Mouse (Mus musculus): ENCODE measurements at regions not wholly inside any gene's neighbourhood (a gene's known extent, or its start where the extent isn't known, plus 50 kb on each side); places are given as distances from the start of the nearest gene placed in this dataset.
A peak's percentile ranks its signal among the peaks of the same experiment; 100 is the strongest.
"Not testable (repeated sequence)": the region's sequence is repeated elsewhere in the genome, so short reads cannot be mapped to it uniquely, and the experiment has no call there.

DNA sequence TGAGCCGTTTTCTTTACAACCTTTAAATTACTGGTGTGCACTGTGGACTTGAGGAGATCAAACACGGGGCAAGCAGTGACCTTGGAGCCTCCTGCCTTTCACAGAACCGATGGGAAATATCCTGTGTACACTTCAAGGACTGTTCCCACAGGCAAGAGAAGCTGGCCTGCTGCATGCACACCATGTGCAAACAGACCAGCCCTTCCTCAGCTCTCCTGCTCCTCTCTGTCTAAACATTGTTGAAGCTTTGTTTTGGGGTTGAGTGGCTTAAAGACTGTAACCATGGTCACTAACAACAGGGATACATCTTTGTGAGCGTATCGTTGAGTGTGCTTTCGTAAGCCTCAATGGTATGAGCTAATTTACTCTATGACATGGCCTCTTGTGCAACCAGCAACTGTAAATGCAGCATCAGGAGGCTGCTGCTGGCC lies 50.2 kb upstream of the Agps start:
- Histone ChIP-seq H3K27me3 (ENCODE audit: control insufficient read depth, insufficient read depth, low read length) (no peaks in the 10 kb centered on the region), H3K9me3 (ENCODE audit: control insufficient read depth, low read length) (no peaks in the 10 kb centered on the region), H3K4me1 (replicated peaks; ENCODE audit: control insufficient read depth, insufficient read depth, low read length) (no peaks in the 10 kb centered on the region; the same call in 1 of the 2 replicates), H3K4me2 (ENCODE audit: low read depth, low read length, severe bottlenecking) (no peak overlapping the region), H3K36me3 (ENCODE audit: control insufficient read depth, insufficient read depth, low read length) (no peaks in the 10 kb centered on the region), H3K9ac (ENCODE audit: low read length) (no peak overlapping the region), H3K4me3 (ENCODE audit: low read depth, low read length) (no peak overlapping the region), H3K27ac (ENCODE audit: low read depth, low read length) (no peak overlapping the region)
- ATAC-seq (replicated peaks; ENCODE audit: low FRiP score) (no peak), DNase-seq (ENCODE audit: low spot score) (no peak)
- WGBS: 75% methylated on average over 6 of the region's 6 CpGs

DNA sequence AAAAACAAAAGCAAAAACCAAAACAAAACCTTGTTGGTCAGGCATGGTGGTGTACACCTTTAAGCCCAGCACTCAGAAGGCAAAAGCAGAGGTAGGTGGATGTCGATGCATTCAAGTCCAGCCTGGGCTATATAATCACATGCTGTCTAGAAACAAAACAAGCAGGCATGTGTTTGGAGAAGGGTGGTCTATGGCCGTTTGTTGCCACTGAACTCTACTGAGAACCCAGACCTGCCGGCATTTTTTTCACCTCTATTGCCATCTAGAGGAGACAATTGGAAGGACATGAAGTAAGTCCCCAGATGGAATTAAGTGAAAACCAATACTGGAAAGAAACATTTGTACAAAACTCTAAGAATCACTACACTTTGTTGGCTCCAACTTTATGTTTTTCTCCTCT lies 50.9 kb upstream of the Agps start:
- Histone ChIP-seq H3K4me1 (replicated peaks; ENCODE audit: control insufficient read depth, insufficient read depth, low read length) (no peaks in the 10 kb centered on the region; the same call in 1 of the 2 replicates), H3K36me3 (ENCODE audit: control insufficient read depth, insufficient read depth, low read length) (no peaks in the 10 kb centered on the region), H3K9me3 (ENCODE audit: control insufficient read depth, low read length) (no peaks in the 10 kb centered on the region), H3K4me2 (ENCODE audit: low read depth, low read length, severe bottlenecking) (no peak overlapping the region), H3K27me3 (ENCODE audit: control insufficient read depth, insufficient read depth, low read length) (no peaks in the 10 kb centered on the region), H3K4me3 (ENCODE audit: low read depth, low read length) (no peak overlapping the region), H3K9ac (ENCODE audit: low read length) (no peak overlapping the region), H3K27ac (ENCODE audit: low read depth, low read length) (no peak overlapping the region)
- ATAC-seq (replicated peaks; ENCODE audit: low FRiP score) (peak; percentile 79), DNase-seq (ENCODE audit: low spot score) (no peak)
- 0% methylated on average over 3 of the region's 3 CpGs for WGBS

- H3K4me1 ChIP-seq (replicated peaks; ENCODE audit: control insufficient read depth, insufficient read depth, low read length); H3K27me3 ChIP-seq (ENCODE audit: control insufficient read depth, insufficient read depth, low read length); H3K27ac ChIP-seq (ENCODE audit: low read depth, low read length); H3K9ac ChIP-seq (ENCODE audit: low read length); H3K4me2 ChIP-seq (ENCODE audit: low read depth, low read length, severe bottlenecking); DNase-seq (ENCODE audit: low spot score); H3K9me3 ChIP-seq (ENCODE audit: control insufficient read depth, low read length); H3K36me3 ChIP-seq (ENCODE audit: control insufficient read depth, insufficient read depth, low read length); ATAC-seq (replicated peaks; ENCODE audit: low FRiP score); H3K4me3 ChIP-seq (ENCODE audit: low read depth, low read length): not testable (repeated sequence)
- WGBS: 91% methylated on average over 3 of the region's 3 CpGs
Measured at GRCm38 (mm10) chr2:75778628-75779027, 53.3 kb upstream of the Agps start.

GRCm38 (mm10) chr2:75777040-75777451 lies 54.9 kb upstream of the Agps start:
- Histone ChIP-seq H3K9ac (ENCODE audit: low read length) (peak overlapping the region; percentile 12; the same call in 1 of the 2 replicates), H3K9me3 (ENCODE audit: control insufficient read depth, low read length) (no peaks in the 10 kb centered on the region), H3K36me3 (ENCODE audit: control insufficient read depth, insufficient read depth, low read length) (no peaks in the 10 kb centered on the region), H3K27ac (ENCODE audit: low read depth, low read length) (no peak overlapping the region), H3K4me1 (replicated peaks; ENCODE audit: control insufficient read depth, insufficient read depth, low read length) (no peaks in the 10 kb centered on the region; the same call in 1 of the 2 replicates), H3K4me2 (ENCODE audit: low read depth, low read length, severe bottlenecking) (peak overlapping the region; percentile 26; the same call in 1 of the 2 replicates), H3K27me3 (ENCODE audit: control insufficient read depth, insufficient read depth, low read length) (no peaks in the 10 kb centered on the region), H3K4me3 (ENCODE audit: low read depth, low read length) (no peak overlapping the region)
- DNase-seq (ENCODE audit: low spot score): no peak
- ATAC-seq (replicated peaks; ENCODE audit: low FRiP score): no peak; the same call in 1 of the 2 replicates
- WGBS: 14% methylated on average over 6 of the region's 6 CpGs

DNA sequence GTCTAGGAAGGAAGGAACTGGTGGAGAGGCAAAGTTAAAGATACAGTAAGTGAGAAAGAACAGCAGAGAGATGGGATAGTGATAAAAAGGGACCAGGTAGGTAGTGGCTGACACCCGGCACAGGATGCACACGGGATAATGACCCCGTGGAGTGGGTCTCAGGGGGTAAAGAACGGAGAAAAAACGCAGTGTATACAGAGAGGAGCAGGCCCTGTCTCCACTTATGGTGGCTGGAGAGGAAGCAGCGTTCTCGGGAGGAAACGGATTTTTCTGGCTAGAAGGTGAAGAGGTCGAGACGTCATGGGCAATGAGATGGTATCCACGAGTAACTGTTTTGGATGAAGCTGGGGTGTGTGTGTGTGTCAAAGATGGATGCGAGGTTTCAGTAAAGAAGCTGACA lies 55.4 kb upstream of the Agps start:
- DNase-seq (ENCODE audit: low spot score) (no peak), ATAC-seq (replicated peaks; ENCODE audit: low FRiP score) (no peak)
- H3K4me2 ChIP-seq (ENCODE audit: low read depth, low read length, severe bottlenecking): no peak overlapping the region
- H3K27me3 ChIP-seq (ENCODE audit: control insufficient read depth, insufficient read depth, low read length): no peaks in the 10 kb centered on the region
- no peaks in the 10 kb centered on the region; the same call in 1 of the 2 replicates for H3K4me1 ChIP-seq (replicated peaks; ENCODE audit: control insufficient read depth, insufficient read depth, low read length)
- H3K9ac ChIP-seq (ENCODE audit: low read length): peak overlapping the region; percentile 12; the same call in 1 of the 2 replicates
- WGBS: 31% methylated on average over 12 of the region's 12 CpGs
- no peaks in the 10 kb centered on the region for H3K36me3 ChIP-seq (ENCODE audit: control insufficient read depth, insufficient read depth, low read length)
- no peak overlapping the region for H3K27ac ChIP-seq (ENCODE audit: low read depth, low read length)
- H3K9me3 ChIP-seq (ENCODE audit: control insufficient read depth, low read length): no peaks in the 10 kb centered on the region
- H3K4me3 ChIP-seq (ENCODE audit: low read depth, low read length): no peak overlapping the region

- H3K4me1 ChIP-seq (replicated peaks; ENCODE audit: control insufficient read depth, insufficient read depth, low read length): no peaks in the 10 kb centered on the region
Measured at GRCm38 (mm10) chr2:75775217-75775616, 56.8 kb upstream of the Agps start.

GRCm38 (mm10) chr2:75773431-75773830 lies 58.5 kb upstream of the Agps start:
- WGBS: 89% methylated on average over 5 of the region's 5 CpGs
- Histone ChIP-seq H3K4me1 (replicated peaks; ENCODE audit: control insufficient read depth, insufficient read depth, low read length) (no peaks in the 10 kb centered on the region), H3K4me2 (ENCODE audit: low read depth, low read length, severe bottlenecking) (no peak overlapping the region), H3K9ac (ENCODE audit: low read length) (no peak overlapping the region), H3K27me3 (ENCODE audit: control insufficient read depth, insufficient read depth, low read length) (no peaks in the 10 kb centered on the region), H3K36me3 (ENCODE audit: control insufficient read depth, insufficient read depth, low read length) (no peaks in the 10 kb centered on the region), H3K27ac (ENCODE audit: low read depth, low read length) (no peak overlapping the region), H3K9me3 (ENCODE audit: control insufficient read depth, low read length) (no peaks in the 10 kb centered on the region), H3K4me3 (ENCODE audit: low read depth, low read length) (no peak overlapping the region)
- DNase-seq (ENCODE audit: low spot score): no peak
- ATAC-seq (replicated peaks; ENCODE audit: low FRiP score): no peak

More at GRCm38 (mm10) chr2:75775217-75775616, 56.8 kb upstream of the Agps start:
- Histone ChIP-seq H3K4me3 (ENCODE audit: low read depth, low read length) (no peak overlapping the region), H3K27me3 (ENCODE audit: control insufficient read depth, insufficient read depth, low read length) (no peaks in the 10 kb centered on the region), H3K9me3 (ENCODE audit: control insufficient read depth, low read length) (no peaks in the 10 kb centered on the region), H3K27ac (ENCODE audit: low read depth, low read length) (no peak overlapping the region), H3K9ac (ENCODE audit: low read length) (no peak overlapping the region), H3K36me3 (ENCODE audit: control insufficient read depth, insufficient read depth, low read length) (no peaks in the 10 kb centered on the region), H3K4me2 (ENCODE audit: low read depth, low read length, severe bottlenecking) (no peak overlapping the region)
- WGBS: 79% methylated on average over 1 of the region's 1 CpGs
- no peak for DNase-seq (ENCODE audit: low spot score)
- ATAC-seq (replicated peaks; ENCODE audit: low FRiP score): no peak

DNA sequence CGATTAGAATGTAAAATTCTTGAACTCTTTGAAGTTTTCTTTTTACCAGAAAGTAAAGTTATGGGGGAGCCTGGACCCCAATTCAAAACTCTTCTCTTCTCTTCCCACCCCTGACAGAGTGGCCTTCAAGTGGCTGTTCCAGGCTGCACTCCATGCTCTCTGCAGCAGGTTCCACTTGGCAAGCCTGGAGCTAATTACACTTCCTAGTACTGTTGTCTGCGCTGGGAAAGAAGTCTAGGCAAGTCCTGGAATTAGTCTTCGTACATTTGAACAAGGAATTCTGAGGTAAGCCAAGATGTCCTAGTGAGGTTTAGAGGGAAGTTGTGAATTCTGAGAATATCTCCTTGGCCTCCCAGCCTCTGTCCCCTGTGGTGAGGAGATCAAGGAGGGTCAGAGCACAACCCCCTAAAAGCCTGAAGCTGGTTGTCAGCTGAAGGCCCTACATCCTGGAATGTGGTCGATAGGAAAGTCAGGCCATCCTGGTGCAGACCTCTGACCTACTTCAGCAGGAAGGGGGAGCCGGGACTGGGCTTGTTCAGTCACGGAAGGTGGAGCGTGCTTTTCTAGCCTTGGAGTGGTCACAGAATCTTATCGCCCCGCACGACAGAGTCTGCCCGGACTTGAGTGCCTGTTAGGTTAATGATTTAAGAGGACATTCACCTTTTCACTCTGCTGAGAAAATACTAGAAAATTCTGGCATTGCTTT lies 59.6 kb upstream of the Agps start:
- 53% methylated on average over 11 of the region's 11 CpGs for WGBS
- H3K4me2 ChIP-seq (ENCODE audit: low read depth, low read length, severe bottlenecking): no peak overlapping the region
- DNase-seq (ENCODE audit: low spot score): no peak
- ATAC-seq (replicated peaks; ENCODE audit: low FRiP score): no peak
- H3K9ac ChIP-seq (ENCODE audit: low read length): no peak overlapping the region
- H3K9me3 ChIP-seq (ENCODE audit: control insufficient read depth, low read length): no peaks in the 10 kb centered on the region
- no peaks in the 10 kb centered on the region for H3K27me3 ChIP-seq (ENCODE audit: control insufficient read depth, insufficient read depth, low read length)
- H3K4me1 ChIP-seq (replicated peaks; ENCODE audit: control insufficient read depth, insufficient read depth, low read length): 0 out of 2 replicates have a peak, but pooled peaks cover 2% of the 10 kb centered on the region
- no peak overlapping the region for H3K4me3 ChIP-seq (ENCODE audit: low read depth, low read length)
- no peaks in the 10 kb centered on the region for H3K36me3 ChIP-seq (ENCODE audit: control insufficient read depth, insufficient read depth, low read length)
- H3K27ac ChIP-seq (ENCODE audit: low read depth, low read length): no peak overlapping the region

- no peak for DNase-seq (ENCODE audit: low spot score)
- ATAC-seq (replicated peaks; ENCODE audit: low FRiP score): no peak
- Histone ChIP-seq H3K36me3 (ENCODE audit: control insufficient read depth, insufficient read depth, low read length) (no peaks in the 10 kb centered on the region), H3K4me2 (ENCODE audit: low read depth, low read length, severe bottlenecking) (no peak overlapping the region), H3K9ac (ENCODE audit: low read length) (no peak overlapping the region), H3K9me3 (ENCODE audit: control insufficient read depth, low read length) (no peaks in the 10 kb centered on the region), H3K4me1 (replicated peaks; ENCODE audit: control insufficient read depth, insufficient read depth, low read length) (0 out of 2 replicates have a peak, but pooled peaks cover 2% of the 10 kb centered on the region), H3K4me3 (ENCODE audit: low read depth, low read length) (no peak overlapping the region), H3K27me3 (ENCODE audit: control insufficient read depth, insufficient read depth, low read length) (no peaks in the 10 kb centered on the region), H3K27ac (ENCODE audit: low read depth, low read length) (no peak overlapping the region)
- WGBS: 83% methylated on average over 1 of the region's 1 CpGs
Measured at GRCm38 (mm10) chr2:75770633-75771032, 61.3 kb upstream of the Agps start.

Data from forebrain, embryonic 11.5 days (tissue).